Mouse (Mus musculus) urinary bladder, postnatal 4 days (tissue): Measurements from ENCODE around the gene Calr4.

Experiments used
- DNase-seq, 2 experiments: peaks; one replicate each; pipeline ENCODE4 v3.0.0; 2021 to 2022; ENCODE audit warnings: low spot score in 2 of 2

Gene Calr4

DNA sequence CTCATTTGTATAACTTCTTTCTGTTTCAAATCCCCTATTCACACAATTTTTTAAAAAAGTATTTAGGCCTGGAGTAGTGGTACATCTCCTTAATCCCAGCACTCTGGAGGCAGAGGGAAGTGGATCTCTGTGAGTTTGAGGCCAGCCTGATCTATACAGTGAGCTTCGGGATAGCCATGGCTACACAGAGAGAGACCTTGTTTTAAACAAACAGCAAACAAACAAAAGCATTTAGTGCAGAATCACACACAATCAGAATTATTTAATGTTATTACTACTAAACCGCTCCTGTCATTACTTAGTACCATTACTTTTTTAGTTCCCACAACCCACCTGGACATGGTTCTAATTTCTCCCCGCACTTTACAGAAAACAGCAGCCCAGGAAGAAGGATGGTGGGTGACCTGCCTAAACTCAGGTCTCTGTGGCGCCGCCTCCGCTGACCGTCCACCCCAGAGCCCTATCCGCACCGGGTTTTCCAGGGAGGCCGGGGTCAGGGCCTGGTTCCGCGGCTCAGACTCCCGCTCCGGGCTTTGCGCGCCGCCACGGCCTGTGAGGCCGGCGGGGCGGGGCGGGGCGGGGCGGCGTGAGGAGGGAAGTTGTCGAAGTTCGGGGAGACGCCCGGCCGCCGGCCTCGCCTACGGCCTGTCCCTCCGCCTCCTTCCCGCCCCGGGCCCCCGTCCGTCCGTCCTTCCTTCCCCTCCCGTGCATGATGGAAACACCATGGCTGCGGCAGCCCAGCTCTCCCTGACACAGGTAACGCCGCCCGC is 45.6 kb downstream of the Calr4 start, which contains the start of gene Eps15:
TSS of gene Eps15 (plus strand) at position 580 of the 770 bp plus-strand sequence.
- peak; percentile 90 to 95 for DNase-seq

DNA sequence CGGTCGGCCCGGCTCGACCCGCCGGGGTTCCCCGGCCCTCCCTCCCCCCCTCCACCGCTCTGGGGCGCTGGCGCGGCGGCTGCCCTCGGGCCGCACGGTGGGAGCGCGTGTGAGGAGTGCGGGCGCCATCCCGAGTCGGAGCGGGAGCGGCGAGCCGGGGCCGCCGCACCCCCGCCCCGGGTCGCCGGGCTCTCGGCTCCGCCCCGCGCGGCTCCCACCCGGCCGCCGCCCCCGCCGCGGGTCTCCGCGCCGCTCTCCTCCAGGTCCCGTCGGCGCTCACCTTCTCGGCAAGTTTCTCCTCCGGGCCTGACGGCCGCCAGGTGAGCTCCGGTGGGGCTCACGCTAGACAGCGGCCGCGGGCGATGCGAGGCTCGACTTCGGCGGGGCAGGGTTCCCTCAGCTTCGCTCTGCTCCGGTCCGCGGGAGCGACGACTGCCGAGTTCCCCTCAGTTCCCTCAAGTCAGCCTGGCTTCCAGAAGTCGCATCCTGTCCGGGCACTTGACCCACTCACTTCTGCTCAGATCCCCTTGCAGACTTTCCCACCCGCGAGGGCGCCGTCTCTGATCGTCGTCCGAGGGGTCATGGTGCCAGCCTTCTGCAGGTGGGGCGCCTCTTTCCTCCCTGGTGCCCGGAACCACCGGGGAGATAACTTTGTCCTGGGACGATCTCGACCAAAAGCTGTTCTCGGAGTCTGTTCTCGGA is 46.3 kb downstream of the Calr4 start:
- peak; percentile 36 to 60 for DNase-seq

DNA sequence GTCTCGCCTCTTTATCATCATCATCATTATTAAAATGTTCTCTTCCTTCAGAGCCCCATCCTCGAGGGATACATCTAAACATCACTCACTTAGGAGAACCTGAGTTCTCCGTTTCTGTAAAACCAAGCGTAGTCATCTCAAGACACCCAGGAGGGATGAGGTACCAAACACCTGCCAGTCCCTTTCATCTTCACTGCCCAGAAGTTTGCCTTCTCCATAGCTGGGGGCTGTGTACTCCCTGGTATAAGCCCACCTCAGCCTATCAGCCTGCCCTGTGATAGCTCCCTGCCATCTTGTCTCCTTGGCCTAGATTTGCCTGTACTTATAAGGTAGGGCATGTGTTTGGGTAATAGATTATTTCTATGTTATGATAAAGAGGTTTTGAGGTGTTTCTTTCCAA is 46.9 kb downstream of the Calr4 start:
- no peak for DNase-seq

DNA sequence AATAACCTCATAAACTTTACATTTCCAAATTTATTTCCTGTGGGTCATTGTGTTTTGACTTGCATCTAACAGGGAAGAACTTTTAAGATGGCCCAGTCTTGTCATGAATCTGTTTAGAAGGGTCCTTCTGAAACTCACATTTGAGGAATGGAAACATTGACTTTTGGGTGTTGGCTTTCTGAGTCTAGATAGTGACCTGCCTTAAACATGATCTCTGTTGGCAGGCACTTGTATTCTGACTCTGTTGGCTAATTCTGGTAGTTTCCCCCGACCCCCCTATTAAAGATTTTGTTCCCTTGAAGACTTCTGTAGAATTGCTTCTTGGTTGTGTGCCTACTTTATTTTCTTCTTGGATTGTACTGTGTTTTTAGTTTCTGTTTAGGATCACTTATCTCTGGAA is 47.7 kb downstream of the Calr4 start:
- no peak for DNase-seq

DNA sequence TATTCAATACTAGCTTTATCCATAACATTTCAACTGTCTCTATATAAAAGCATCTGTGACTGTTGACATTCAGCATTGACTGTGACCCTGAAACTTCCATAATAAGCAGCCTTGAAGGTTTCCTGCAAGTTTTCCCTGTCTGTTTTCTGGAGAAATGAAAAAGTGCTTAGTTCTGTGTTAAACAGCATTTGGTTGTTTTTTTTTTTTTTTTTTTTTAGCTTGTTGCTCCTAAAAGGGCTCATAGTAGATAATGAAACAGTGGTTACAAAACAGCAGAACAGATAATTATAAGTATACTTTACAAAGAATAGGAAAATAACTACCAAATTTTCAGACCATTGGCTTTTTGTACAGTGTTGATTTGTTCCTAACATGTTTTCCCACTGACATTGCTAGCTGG is 60.3 kb downstream of the Calr4 start:
- no peak for DNase-seq

DNA sequence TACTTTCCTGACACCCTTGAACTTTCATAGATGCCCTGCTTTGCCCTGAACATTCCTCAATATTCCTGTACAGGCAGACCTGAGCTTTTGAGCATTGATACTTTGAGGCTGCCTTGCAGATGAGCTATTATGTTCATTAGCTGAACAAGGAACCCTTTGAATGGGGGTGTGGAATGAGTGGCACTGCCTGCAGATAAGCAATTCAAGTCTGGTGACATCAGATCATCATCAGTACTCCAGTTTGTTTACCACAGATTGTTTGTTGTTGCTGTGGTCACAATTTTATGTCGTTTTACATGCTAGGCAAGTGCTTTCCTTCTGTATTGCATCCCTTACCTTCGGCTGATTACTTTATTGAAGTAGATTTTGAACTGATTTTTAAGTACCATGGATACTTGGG is 62.2 kb downstream of the Calr4 start:
- no peak for DNase-seq

DNA sequence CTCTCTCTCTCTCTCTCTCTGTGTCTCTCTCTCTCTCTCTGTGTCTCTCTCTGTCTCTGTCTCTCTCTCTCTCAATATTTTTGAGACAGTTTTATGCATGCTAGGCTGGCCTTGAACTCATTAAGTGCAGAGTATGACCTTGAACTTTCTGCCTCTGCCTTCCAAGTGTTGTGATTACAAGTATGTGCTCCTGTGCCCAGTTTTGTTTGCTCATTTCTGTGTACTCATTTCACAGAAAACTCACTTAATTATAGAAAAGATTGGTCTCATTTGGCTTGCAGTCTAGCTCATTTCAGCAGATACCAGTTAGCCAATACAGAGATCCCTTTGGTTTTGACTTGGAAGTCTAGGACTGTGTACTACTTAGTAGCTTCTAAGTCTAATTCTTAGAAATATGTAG is 64.9 kb downstream of the Calr4 start:
- no peak for DNase-seq
